Mouse (Mus musculus): Measurements from ENCODE around the gene Hspb6. TPM values are rescaled to one million over a fixed set of nuclear protein-coding genes. Genes with fewer than 3 reads are reported as not detected.
A peak's percentile ranks its signal among the peaks of the same experiment; 100 is the strongest.

The Hspb6 gene
- polyA plus RNA-seq, 1 experiment from 2014 or later, result 4.4 TPM

DNA sequence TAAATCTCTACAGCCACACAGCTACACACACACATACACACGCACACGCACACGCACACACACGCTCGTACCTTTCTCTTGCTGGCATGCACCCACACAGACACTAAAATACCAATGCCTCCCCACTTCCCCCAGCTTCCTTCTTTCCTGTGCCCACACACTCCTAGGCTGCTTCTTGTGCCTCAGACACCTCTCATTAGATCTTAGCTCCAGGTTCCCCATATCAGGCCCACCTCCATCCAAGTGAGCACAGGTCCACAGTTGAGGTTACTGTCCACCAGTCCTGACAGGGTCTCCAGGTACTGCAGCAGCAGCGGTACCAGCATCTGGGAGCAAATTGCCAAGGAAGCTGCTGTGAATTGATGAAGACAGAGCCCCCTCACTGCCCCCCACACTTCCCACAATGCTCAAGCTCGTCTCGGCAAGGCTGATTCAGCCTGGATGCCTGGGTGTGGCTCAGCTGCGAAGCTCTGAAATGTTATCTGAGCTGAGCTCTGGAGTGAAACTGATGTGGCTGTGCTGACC lies 20.6 kb upstream of the Hspb6 start:
- 68% methylated on average over 9 of the region's 9 CpGs for WGBS (ENCODE audit: insufficient replicate concordance)
- Histone ChIP-seq H3K4me1 (replicated peaks) (peaks cover 50% of the 10 kb centered on the region), H3K27me3 (no peaks in the 10 kb centered on the region), H3K9me3 (replicated peaks) (no peaks in the 10 kb centered on the region), H3K9ac (no peak overlapping the region), H3K36me3 (peaks cover 60% of the 10 kb centered on the region), H3K27ac (no peak overlapping the region), H3K4me3 (replicated peaks) (no peak overlapping the region), H3K4me2 (no peak overlapping the region)
- ATAC-seq (ENCODE audit: low read depth) (no peak), DNase-seq (no peak)

- no peaks in the 10 kb centered on the region for H3K27me3 ChIP-seq
- no peak for ATAC-seq (ENCODE audit: low read depth)
- H3K27ac ChIP-seq, result no peak overlapping the region
- WGBS (ENCODE audit: insufficient replicate concordance), result 73% methylated on average over 8 of the region's 8 CpGs
- no peak overlapping the region for H3K4me3 ChIP-seq (replicated peaks)
- H3K36me3 ChIP-seq, result peaks cover 45% of the 10 kb centered on the region
- peaks cover 45% of the 10 kb centered on the region for H3K4me1 ChIP-seq (replicated peaks)
- no peak overlapping the region for H3K4me2 ChIP-seq
- no peak overlapping the region for H3K9ac ChIP-seq
- H3K9me3 ChIP-seq (replicated peaks), result no peaks in the 10 kb centered on the region
- no peak for DNase-seq
Observed at GRCm38 (mm10) chr7:30532931-30533330, 19.0 kb upstream of the Hspb6 start.

- Histone ChIP-seq H3K9ac (peak overlapping the region; percentile 81), H3K4me3 (replicated peaks) (peak overlapping the region; percentile 80), H3K4me1 (replicated peaks) (peaks cover 45% of the 10 kb centered on the region), H3K27ac (peak overlapping the region; percentile 71; the same call in 1 of the 2 replicates), H3K4me2 (peak overlapping the region; percentile 95), H3K9me3 (replicated peaks) (no peaks in the 10 kb centered on the region), H3K36me3 (peaks cover 33% of the 10 kb centered on the region), H3K27me3 (no peaks in the 10 kb centered on the region)
- DNase-seq, result no peak
- WGBS (ENCODE audit: insufficient replicate concordance), result 17% methylated on average over 26 of the region's 26 CpGs
- no peak for ATAC-seq (ENCODE audit: low read depth)
Observed at GRCm38 (mm10) chr7:30533941-30534632, 17.9 kb upstream of the Hspb6 start.

DNA sequence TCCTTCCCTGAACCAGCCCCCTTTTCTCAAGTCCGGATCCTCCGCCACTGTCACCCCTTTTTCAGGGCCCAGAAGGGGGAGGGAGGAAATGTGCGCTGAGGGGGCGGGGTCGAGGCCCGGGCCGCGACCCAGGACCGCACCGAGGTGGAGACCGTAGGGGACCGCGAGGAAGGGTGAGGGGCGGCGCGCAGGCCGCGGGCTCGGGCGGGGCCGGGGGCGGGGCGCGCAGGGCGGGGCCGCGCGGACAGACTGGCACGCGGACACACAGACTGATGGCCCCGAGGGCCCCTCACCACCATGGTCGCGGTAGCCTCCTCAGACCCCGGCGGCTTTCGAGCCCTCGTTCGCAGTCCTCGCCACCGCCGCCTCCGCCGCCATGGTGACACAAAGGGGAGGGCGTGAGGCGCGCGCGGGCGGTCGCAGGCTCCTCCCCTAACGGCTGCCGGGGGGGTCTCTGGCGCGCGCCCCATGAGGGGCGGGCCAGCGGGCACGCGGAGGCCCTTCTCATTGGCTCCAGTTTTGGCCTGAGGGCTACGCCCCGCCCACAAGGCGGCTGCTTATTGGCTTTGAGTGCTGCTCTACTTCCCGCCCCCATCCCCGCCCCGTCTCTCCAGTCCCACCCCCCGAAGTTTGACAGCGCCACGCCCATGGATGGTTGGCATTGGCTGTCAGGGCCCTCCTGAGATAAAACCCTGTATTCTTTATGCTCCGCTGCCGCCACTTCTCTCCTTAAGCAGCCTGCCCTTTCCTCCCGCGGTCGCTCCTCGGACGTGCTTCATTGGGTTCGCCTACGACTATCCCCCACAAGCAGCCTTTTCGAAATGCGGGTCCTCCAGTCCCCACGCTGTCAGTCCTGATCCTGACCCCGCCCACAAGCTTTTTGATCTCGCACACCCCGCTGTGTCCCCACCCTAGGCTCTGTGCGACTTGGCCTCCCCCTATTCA lies 17.1 kb upstream of the Hspb6 start, which contains the start of gene Arhgap33:
Gene Arhgap33 (minus strand): TSS at position 428 of the 945 bp plus-strand sequence.
- Histone ChIP-seq H3K9ac (peak within 1 kb of the TSS; percentile 81), H3K4me3 (replicated peaks) (peak within 1 kb of the TSS; percentile 80), H3K27me3 (no peaks in the 10 kb centered on the region), H3K9me3 (replicated peaks) (no peaks in the 10 kb centered on the region), H3K4me2 (peak within 1 kb of the TSS; percentile 95), H3K36me3 (peaks cover 30% of the 10 kb centered on the region), H3K27ac (peak within 1 kb of the TSS; percentile 71), H3K4me1 (replicated peaks) (peaks cover 45% of the 10 kb centered on the region)
- ATAC-seq (ENCODE audit: low read depth), result peak; percentile 92
- under 1% methylated on average over 63 of the region's 84 CpGs for WGBS (ENCODE audit: insufficient replicate concordance)
- peak; percentile 95 for DNase-seq

- no peak overlapping the region for H3K4me2 ChIP-seq
- DNase-seq (no peak), ATAC-seq (ENCODE audit: low read depth) (no peak)
- 79% methylated on average over 7 of the region's 7 CpGs for WGBS (ENCODE audit: insufficient replicate concordance)
- H3K27me3 ChIP-seq, result no peaks in the 10 kb centered on the region
- H3K4me1 ChIP-seq (replicated peaks), result peaks cover 16% of the 10 kb centered on the region
- H3K27ac ChIP-seq, result no peak overlapping the region
- H3K9ac ChIP-seq, result no peak overlapping the region
- H3K36me3 ChIP-seq, result peaks cover 28% of the 10 kb centered on the region
- H3K9me3 ChIP-seq (replicated peaks), result no peaks in the 10 kb centered on the region
- H3K4me3 ChIP-seq (replicated peaks), result no peak overlapping the region
Observed at GRCm38 (mm10) chr7:30540572-30540971, 11.4 kb upstream of the Hspb6 start.

GRCm38 (mm10) chr7:30544327-30544726 lies 7.7 kb upstream of the Hspb6 start:
- no peak overlapping the region for H3K9ac ChIP-seq
- peak; percentile 39; the same call in 1 of the 2 replicates for ATAC-seq (ENCODE audit: low read depth)
- H3K4me2 ChIP-seq, result no peak overlapping the region
- H3K27ac ChIP-seq, result no peak overlapping the region
- H3K9me3 ChIP-seq (replicated peaks), result no peaks in the 10 kb centered on the region
- 46% methylated on average over 2 of the region's 2 CpGs for WGBS (ENCODE audit: insufficient replicate concordance)
- H3K4me1 ChIP-seq (replicated peaks), result peaks cover 9% of the 10 kb centered on the region
- H3K4me3 ChIP-seq (replicated peaks), result no peak overlapping the region
- H3K27me3 ChIP-seq, result no peaks in the 10 kb centered on the region
- peaks cover 45% of the 10 kb centered on the region for H3K36me3 ChIP-seq
- DNase-seq, result no peak

- WGBS (ENCODE audit: insufficient replicate concordance), result 66% methylated on average over 2 of the region's 2 CpGs
- no peak for ATAC-seq (ENCODE audit: low read depth)
- no peaks in the 10 kb centered on the region for H3K9me3 ChIP-seq (replicated peaks)
- H3K9ac ChIP-seq, result no peak overlapping the region
- no peak overlapping the region for H3K4me3 ChIP-seq (replicated peaks)
- peaks cover 31% of the 10 kb centered on the region for H3K4me1 ChIP-seq (replicated peaks)
- peaks cover 30% of the 10 kb centered on the region for H3K36me3 ChIP-seq
- H3K4me2 ChIP-seq, result no peak overlapping the region
- H3K27ac ChIP-seq, result no peak overlapping the region
- no peak for DNase-seq
- no peaks in the 10 kb centered on the region for H3K27me3 ChIP-seq
Observed at GRCm38 (mm10) chr7:30549880-30550279, 2.1 kb upstream of the Hspb6 start.

GRCm38 (mm10) chr7:30550603-30551002 lies 1.4 kb upstream of the Hspb6 start:
- Histone ChIP-seq H3K9ac (no peak overlapping the region), H3K27me3 (no peaks in the 10 kb centered on the region), H3K4me3 (replicated peaks) (no peak overlapping the region), H3K4me1 (replicated peaks) (peaks cover 31% of the 10 kb centered on the region), H3K9me3 (replicated peaks) (no peaks in the 10 kb centered on the region), H3K36me3 (peaks cover 35% of the 10 kb centered on the region), H3K27ac (no peak overlapping the region), H3K4me2 (no peak overlapping the region)
- ATAC-seq (ENCODE audit: low read depth) (no peak), DNase-seq (no peak)
- 88% methylated on average over 1 of the region's 1 CpGs for WGBS (ENCODE audit: insufficient replicate concordance)

DNA sequence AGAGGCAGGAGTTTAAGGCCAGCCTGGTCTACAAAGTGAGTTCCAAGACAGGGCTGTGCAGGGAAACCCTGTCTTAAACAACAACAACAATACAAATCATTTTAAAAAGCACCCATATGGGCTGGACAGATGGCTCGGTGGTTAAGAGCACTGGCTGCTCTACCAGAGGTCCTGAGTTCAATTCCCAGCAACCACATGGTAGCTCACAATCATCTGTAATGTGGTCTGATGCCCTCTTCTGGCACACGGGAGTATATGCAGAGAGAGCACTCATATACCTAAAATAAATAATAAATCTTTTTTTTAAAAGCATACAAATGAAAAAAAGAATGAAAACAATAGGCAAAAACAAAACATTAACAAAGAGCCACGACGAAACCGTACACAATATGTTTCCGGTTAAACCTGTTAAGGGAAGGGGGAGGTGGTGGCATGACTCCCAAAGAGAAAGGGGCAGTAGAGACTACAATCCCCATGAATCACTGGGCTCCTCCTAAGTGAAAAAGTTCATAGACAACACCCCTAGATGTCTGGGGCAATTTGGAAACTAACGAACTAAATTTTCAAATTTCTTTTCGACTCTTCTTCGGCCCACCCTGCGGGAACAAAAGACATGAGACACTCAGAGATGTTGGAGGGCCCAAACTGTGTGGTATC lies 405 bp upstream of the Hspb6 start:
- Histone ChIP-seq H3K9me3 (replicated peaks) (no peaks in the 10 kb centered on the region), H3K27me3 (no peaks in the 10 kb centered on the region), H3K4me1 (replicated peaks) (peaks cover 31% of the 10 kb centered on the region), H3K9ac (peak overlapping the region; percentile 78), H3K27ac (peak overlapping the region; percentile 92), H3K4me2 (peak overlapping the region; percentile 92), H3K4me3 (replicated peaks) (peak overlapping the region; percentile 71), H3K36me3 (peaks cover 36% of the 10 kb centered on the region)
- ATAC-seq (ENCODE audit: low read depth), result peak; percentile 42
- no peak for DNase-seq
- under 1% methylated on average over 10 of the region's 10 CpGs for WGBS (ENCODE audit: insufficient replicate concordance)

- H3K36me3 ChIP-seq, result peaks cover 43% of the 10 kb centered on the region
- no peaks in the 10 kb centered on the region for H3K27me3 ChIP-seq
- no peaks in the 10 kb centered on the region for H3K9me3 ChIP-seq (replicated peaks)
- 7% methylated on average over 23 of the region's 23 CpGs for WGBS (ENCODE audit: insufficient replicate concordance)
- peak overlapping the region; percentile 71 for H3K4me3 ChIP-seq (replicated peaks)
- DNase-seq, result peak; percentile 18
- H3K9ac ChIP-seq, result peak overlapping the region; percentile 91
- ATAC-seq (ENCODE audit: low read depth), result no peak
- H3K27ac ChIP-seq, result peak overlapping the region; percentile 95
- H3K4me1 ChIP-seq (replicated peaks), result peaks cover 38% of the 10 kb centered on the region
- H3K4me2 ChIP-seq, result peak overlapping the region; percentile 92
Observed at GRCm38 (mm10) chr7:30553021-30553589, 1.1 kb downstream of the Hspb6 start.

Measured in liver, embryonic 13.5 days (tissue).